Mouse (Mus musculus) spleen, adult 2 months (tissue): ENCODE results near the gene Hoxb2. TPM values are rescaled to one million over a fixed set of nuclear protein-coding genes. Genes with fewer than 3 reads are reported as not detected.

Experiments
- DNase-seq, 2 experiments: peaks; one replicate each; pipeline versions ENCODE4 v3.0.0 to v3.0.0-alpha.2; 2012 to 2021; ENCODE audit warnings: low spot score in 2 of 2, low read depth in 1 of 2
- H3K27ac ChIP-seq: fragments of 200-500 bp; 2 replicates; pipeline ENCODE4 v1.5.1; 2012; ENCODE audit warnings: low read length, inconsistent platforms; ENCODE audit not compliant: insufficient read depth
- H3K27me3 ChIP-seq: fragments of 200-500 bp; 2 replicates; pipeline ENCODE4 v1.6.1; 2012; ENCODE audit warnings: mild to moderate bottlenecking, moderate library complexity, low read length, inconsistent platforms; ENCODE audit not compliant: control insufficient read depth, insufficient read depth
- H3K36me3 ChIP-seq: fragments of 200-500 bp; 2 replicates; pipeline ENCODE4 v1.6.1; 2012; ENCODE audit warnings: mild to moderate bottlenecking, low read length, inconsistent platforms; ENCODE audit not compliant: control insufficient read depth, insufficient read depth
- H3K4me1 ChIP-seq: fragments of 200-500 bp; 2 replicates; pipeline ENCODE4 v1.6.1; 2011; ENCODE audit warnings: inconsistent platforms; ENCODE audit not compliant: control insufficient read depth, insufficient read depth, insufficient read length
- H3K4me3 ChIP-seq: fragments of 200-500 bp; 2 replicates; pipeline ENCODE4 v1.5.1; 2011; ENCODE audit warnings: mild to moderate bottlenecking, inconsistent platforms; ENCODE audit not compliant: insufficient read depth, insufficient read length; ENCODE audit errors: extremely low read depth
- CTCF ChIP-seq: fragments of 200-500 bp; IDR thresholded peaks from 2 replicates; pipeline ENCODE4 v1.5.1; 2011; ENCODE audit warnings: mild to moderate bottlenecking, inconsistent platforms; ENCODE audit not compliant: insufficient read depth, insufficient read length, insufficient replicate concordance; ENCODE audit errors: extremely low read depth
- POLR2A ChIP-seq: fragments of 200-500 bp; IDR thresholded peaks from 2 replicates; pipeline ENCODE4 v1.6.1; 2011; ENCODE audit warnings: low read depth, low read length, inconsistent platforms
- WGBS: fragments of 180-500 bp; shearing (Covaris S2); methylation state at CpG from one replicate; pipeline ENCODE4 v1.1.7; 2018; 5-methylcytosine and 5-hydroxymethylcytosine counted together
- polyA plus RNA-seq: library from polyadenylated mRNA; depleted of rRNA; stranded (reverse); fragments of >200 nt; gene quantifications from 2 replicates; pipeline ENCODE4 v1.2.3, GENCODE M21; 2012

The Hoxb2 gene
- polyA plus RNA-seq, 1 experiment: 1.9 TPM

DNA sequence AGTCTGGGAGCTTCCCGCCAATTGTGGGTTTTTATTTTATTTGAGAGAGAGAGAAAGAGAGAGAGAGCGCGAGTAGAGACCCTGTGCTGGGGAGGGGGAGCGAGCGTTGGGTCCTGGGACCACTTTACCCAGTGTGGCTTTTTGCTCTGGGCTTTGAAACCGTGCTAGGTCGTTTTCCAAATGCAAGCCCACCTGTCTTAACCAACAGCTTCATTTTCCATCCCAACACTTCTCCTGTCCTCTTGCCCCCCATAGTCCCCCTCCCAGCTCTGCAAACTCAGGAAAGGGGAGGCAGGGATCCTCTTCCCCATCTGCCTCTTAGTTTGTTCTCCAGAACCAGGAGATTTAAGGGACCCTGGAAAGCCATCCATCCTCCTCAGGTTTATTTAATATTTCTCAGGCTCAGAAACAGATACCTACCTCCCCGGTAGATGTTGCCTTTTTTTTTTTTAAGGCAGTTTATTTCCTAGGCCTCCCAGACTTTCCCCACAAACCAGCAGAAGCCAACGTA is 4.5 kb downstream of the Hoxb2 start:
- Histone ChIP-seq H3K27ac (0 out of 2 replicates have a peak overlapping the region, but pooled peaks have one; percentile 22), H3K4me1 (peaks cover 5% of the 10 kb centered on the region), H3K4me3 (no peak overlapping the region), H3K27me3 (peaks cover 24% of the 10 kb centered on the region), H3K36me3 (no peaks in the 10 kb centered on the region)
- 56% methylated on average over 9 of the region's 9 CpGs for whole genome bisulfite sequencing
- TF ChIP-seq CTCF: no peak
- no peak for TF ChIP-seq POLR2A
- no peak for DNase-seq

- TF ChIP-seq POLR2A (no peak), CTCF (no peak)
- Histone ChIP-seq H3K4me1 (peaks cover 4% of the 10 kb centered on the region; the same call in 1 of the 2 replicates), H3K4me3 (no peak overlapping the region), H3K27ac (no peak overlapping the region), H3K36me3 (no peaks in the 10 kb centered on the region), H3K27me3 (peaks cover 16% of the 10 kb centered on the region)
- DNase-seq: no peak
- WGBS: 40% methylated on average over 5 of the region's 5 CpGs
Measured at GRCm38 (mm10) chr11:96363807-96364206, 13.5 kb downstream of the Hoxb2 start.

DNA sequence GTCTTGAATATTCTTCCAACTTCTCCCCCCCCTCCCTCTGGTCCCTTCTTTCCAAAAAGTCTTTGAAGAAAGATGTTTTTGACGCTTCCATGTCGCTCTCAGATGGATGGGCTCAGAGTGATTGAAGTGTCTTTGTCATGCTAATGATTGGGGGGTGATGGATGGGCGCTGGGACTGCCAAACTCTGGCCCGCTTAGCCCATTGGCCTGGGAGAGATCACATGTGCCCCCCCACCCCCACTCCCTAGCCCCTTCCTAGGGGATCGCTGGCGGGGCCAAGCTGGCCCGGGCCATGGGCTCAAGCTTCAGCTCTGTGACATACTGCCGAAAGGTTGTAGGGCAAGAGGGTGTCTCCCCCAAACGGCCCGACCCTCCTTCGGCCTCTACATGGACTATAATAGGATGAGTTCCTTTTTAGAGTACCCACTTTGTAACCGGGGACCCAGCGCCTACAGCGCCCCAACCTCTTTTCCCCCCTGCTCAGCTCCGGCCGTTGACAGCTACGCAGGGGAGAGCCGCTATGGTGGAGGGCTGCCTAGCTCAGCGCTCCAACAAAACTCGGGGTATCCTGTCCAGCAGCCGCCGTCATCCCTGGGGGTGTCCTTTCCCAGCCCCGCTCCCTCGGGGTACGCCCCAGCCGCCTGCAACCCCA is 15.2 kb downstream of the Hoxb2 start, which contains the start of gene Hoxb1:
TSS of gene Hoxb1 (plus strand) at position 312 of the 651 bp plus-strand sequence.
- Histone ChIP-seq H3K4me1 (peaks cover 4% of the 10 kb centered on the region; the same call in 1 of the 2 replicates), H3K27me3 (peaks cover 16% of the 10 kb centered on the region), H3K27ac (no peak within 1 kb of the TSS), H3K4me3 (no peak within 1 kb of the TSS), H3K36me3 (no peaks in the 10 kb centered on the region)
- TF ChIP-seq CTCF (no peak), POLR2A (no peak)
- no peak for DNase-seq
- 15% methylated on average over 26 of the region's 26 CpGs for WGBS

GRCm38 (mm10) chr11:96366092-96367041 is 16.0 kb downstream of the Hoxb2 start:
- peaks cover 4% of the 10 kb centered on the region; the same call in 1 of the 2 replicates for H3K4me1 ChIP-seq
- WGBS: 13% methylated on average over 47 of the region's 47 CpGs
- no peak for TF ChIP-seq CTCF
- TF ChIP-seq POLR2A: no peak
- H3K27me3 ChIP-seq: peaks cover 16% of the 10 kb centered on the region
- DNase-seq: no peak
- H3K4me3 ChIP-seq: no peak overlapping the region
- H3K27ac ChIP-seq: no peak overlapping the region
- H3K36me3 ChIP-seq: no peaks in the 10 kb centered on the region

- Histone ChIP-seq H3K4me1 (peaks cover 4% of the 10 kb centered on the region; the same call in 1 of the 2 replicates), H3K4me3 (no peak overlapping the region), H3K27me3 (peaks cover 16% of the 10 kb centered on the region), H3K27ac (no peak overlapping the region), H3K36me3 (no peaks in the 10 kb centered on the region)
- WGBS: 58% methylated on average over 6 of the region's 6 CpGs
- TF ChIP-seq CTCF (no peak), POLR2A (no peak)
- DNase-seq: no peak
Measured at GRCm38 (mm10) chr11:96367141-96367540, 16.8 kb downstream of the Hoxb2 start.

GRCm38 (mm10) chr11:96368686-96369085 is 18.4 kb downstream of the Hoxb2 start:
- Histone ChIP-seq H3K27me3 (peaks cover 16% of the 10 kb centered on the region), H3K4me1 (peaks cover 4% of the 10 kb centered on the region; the same call in 1 of the 2 replicates), H3K36me3 (no peaks in the 10 kb centered on the region), H3K4me3 (no peak overlapping the region), H3K27ac (no peak overlapping the region)
- no peak for TF ChIP-seq POLR2A
- no peak for TF ChIP-seq CTCF
- DNase-seq: no peak
- WGBS: 68% methylated on average over 5 of the region's 5 CpGs
